Mouse (Mus musculus) left cerebral cortex, postnatal 25 days (tissue): ENCODE data around the gene Bst1. TPM values are rescaled to one million over a fixed set of nuclear protein-coding genes. Genes with fewer than 3 reads are reported as not detected.

Experiments
- DNase-seq, 2 experiments: peaks; one replicate each; pipeline ENCODE4 v3.0.0; 2022; ENCODE audit warnings: low spot score in 2 of 2, mixed read lengths in 1 of 2
- intact Hi-C: fragments of 180-260 bp; cut with DNase I; formaldehyde crosslinking; loops from one replicate; pipeline ENCODE4 v1.15.1; 2025
- total RNA-seq, 2 experiments: library from RNA; stranded (reverse); gene quantifications; 2 replicates each; pipeline ENCODE4 v1.2.3; 2021

The Bst1 gene
- total RNA-seq, 2 experiments from 2014 or later: 0.25 TPM; not detected in 1

- DNase-seq: peak; percentile 81 to 86
- intact Hi-C loops: no loop called here
These were observed 10.7 kb upstream of the Bst1 start for GRCm38 (mm10) chr5:43807744-43808696.

GRCm38 (mm10) chr5:43810427-43811062 is 8.1 kb upstream of the Bst1 start:
- intact Hi-C loops: no loop called here
- no peak for DNase-seq

- no peak for DNase-seq
- intact Hi-C loops: no loop called here
These were observed 4.1 kb upstream of the Bst1 start for GRCm38 (mm10) chr5:43814536-43814935.

- intact Hi-C loops: no loop called here
These were observed 2.9 kb upstream of the Bst1 start for GRCm38 (mm10) chr5:43815769-43816168.

GRCm38 (mm10) chr5:43820785-43821184 is 2.1 kb downstream of the Bst1 start:
- intact Hi-C loops: no loop called here
- DNase-seq: no peak

More at GRCm38 (mm10) chr5:43815769-43816168, 2.9 kb upstream of the Bst1 start:
- no peak for DNase-seq

GRCm38 (mm10) chr5:43821538-43821937 is 2.9 kb downstream of the Bst1 start, which contains the start of gene Fbxl5:
Gene Fbxl5 (minus strand): TSS chr5:43821638.
- intact Hi-C loops: no loop called here
- no peak for DNase-seq

GRCm38 (mm10) chr5:43822199-43822598 is 3.5 kb downstream of the Bst1 start:
- DNase-seq: no peak
- intact Hi-C loops: no loop called here

- intact Hi-C loops: no loop called here
- DNase-seq: no peak
These were observed 4.1 kb downstream of the Bst1 start for GRCm38 (mm10) chr5:43822824-43823223.

- DNase-seq: no peak
These were observed 5.9 kb downstream of the Bst1 start for GRCm38 (mm10) chr5:43824580-43824979.

GRCm38 (mm10) chr5:43826883-43827282 is 8.2 kb downstream of the Bst1 start:
- intact Hi-C loops: no loop called here
- no peak for DNase-seq

More at GRCm38 (mm10) chr5:43824580-43824979, 5.9 kb downstream of the Bst1 start:
- intact Hi-C loops: no loop called here

- DNase-seq: no peak
- intact Hi-C loops: no loop called here
These were observed 8.7 kb downstream of the Bst1 start for GRCm38 (mm10) chr5:43827366-43827765.

- intact Hi-C loops: loop anchor here (5.0 kb wide), 3 partner anchors 164 to 436 kb away; partner anchors contain the start of gene Prom1
- peak in 1 of 2 experiments; percentile 16 for DNase-seq
These were observed 17.9 kb downstream of the Bst1 start for GRCm38 (mm10) chr5:43836590-43836989.

- intact Hi-C loops: loop anchor here (5.0 kb wide), 3 partner anchors 165 to 435 kb away; partner anchors contain the start of gene Prom1
- DNase-seq: peak; percentile 35 to 64
These were observed 18.7 kb downstream of the Bst1 start for GRCm38 (mm10) chr5:43837372-43837771.

GRCm38 (mm10) chr5:43841144-43842010 is 22.7 kb downstream of the Bst1 start:
- DNase-seq: peak in 1 of 2 experiments; percentile 59
- intact Hi-C loops: loop anchor here (5.0 kb wide), 4 partner anchors 51 to 416 kb away; no protein-coding TSS in a partner anchor

- DNase-seq: peak in 1 of 2 experiments; percentile 9
- intact Hi-C loops: loop anchor here (5.0 kb wide), 4 partner anchors 50 to 415 kb away; no protein-coding TSS in a partner anchor
These were observed 23.3 kb downstream of the Bst1 start for GRCm38 (mm10) chr5:43842011-43842285.

GRCm38 (mm10) chr5:43842576-43843155 is 24.0 kb downstream of the Bst1 start:
- intact Hi-C loops: loop anchor here (5.0 kb wide), 4 partner anchors 50 to 415 kb away; no protein-coding TSS in a partner anchor
- DNase-seq: no peak

GRCm38 (mm10) chr5:43845083-43845482 is 26.4 kb downstream of the Bst1 start:
- no peak for DNase-seq
- intact Hi-C loops: no loop called here

GRCm38 (mm10) chr5:43845646-43846045 is 27.0 kb downstream of the Bst1 start:
- intact Hi-C loops: no loop called here
- no peak for DNase-seq

GRCm38 (mm10) chr5:43846227-43846626 is 27.5 kb downstream of the Bst1 start:
- intact Hi-C loops: no loop called here
- no peak for DNase-seq
